Mouse (Mus musculus): ENCODE measurements around the gene Recql5.
A peak's percentile ranks its signal among the peaks of the same experiment; 100 is the strongest.

The Recql5 gene

GRCm38 (mm10) chr11:115939690-115940329, 6.5 kb upstream of the Recql5 start:
- peak; percentile 85 for DNase-seq (ENCODE audit: low read depth)

GRCm38 (mm10) chr11:115933747-115934110, 452 bp upstream of the Recql5 start:
- DNase-seq (ENCODE audit: low read depth) = no peak

GRCm38 (mm10) chr11:115931235-115931634, 2.0 kb downstream of the Recql5 start:
- DNase-seq (ENCODE audit: low read depth) = no peak

- no peak for DNase-seq (ENCODE audit: low read depth)
Measured at GRCm38 (mm10) chr11:115929818-115930217, 3.5 kb downstream of the Recql5 start.

- no peak for DNase-seq (ENCODE audit: low read depth)
Measured at GRCm38 (mm10) chr11:115929031-115929430, 4.2 kb downstream of the Recql5 start.

GRCm38 (mm10) chr11:115921986-115922385, 11.3 kb downstream of the Recql5 start:
- DNase-seq (ENCODE audit: low read depth) = no peak

GRCm38 (mm10) chr11:115920110-115920818, 13.0 kb downstream of the Recql5 start:
- peak; percentile 69 for DNase-seq (ENCODE audit: low read depth)

- no peak for DNase-seq (ENCODE audit: low read depth)
Measured at GRCm38 (mm10) chr11:115919073-115919472, 14.2 kb downstream of the Recql5 start.

- no peak for DNase-seq (ENCODE audit: low read depth)
Measured at GRCm38 (mm10) chr11:115918637-115919036, 14.6 kb downstream of the Recql5 start.

GRCm38 (mm10) chr11:115916579-115916978, 16.7 kb downstream of the Recql5 start:
- DNase-seq (ENCODE audit: low read depth) = no peak

GRCm38 (mm10) chr11:115911632-115912376, 21.5 kb downstream of the Recql5 start, which contains the start of gene Smim6:
Gene Smim6, plus strand, starts transcription at chr11:115912017.
- DNase-seq (ENCODE audit: low read depth) = no peak

GRCm38 (mm10) chr11:115911134-115911561, 22.1 kb downstream of the Recql5 start:
- DNase-seq (ENCODE audit: low read depth) = no peak

- no peak for DNase-seq (ENCODE audit: low read depth)
Measured at GRCm38 (mm10) chr11:115906521-115906920, 26.8 kb downstream of the Recql5 start.

- no peak for DNase-seq (ENCODE audit: low read depth)
Measured at GRCm38 (mm10) chr11:115906116-115906515, 27.2 kb downstream of the Recql5 start.

- no peak for DNase-seq (ENCODE audit: low read depth)
Measured at GRCm38 (mm10) chr11:115904956-115905790, 28.1 kb downstream of the Recql5 start.

- DNase-seq (ENCODE audit: low read depth) = no peak
Measured at GRCm38 (mm10) chr11:115904231-115904955, 28.9 kb downstream of the Recql5 start.

GRCm38 (mm10) chr11:115903384-115904230, 29.7 kb downstream of the Recql5 start:
- DNase-seq (ENCODE audit: low read depth) = no peak

GRCm38 (mm10) chr11:115902831-115903230, 30.4 kb downstream of the Recql5 start:
- DNase-seq (ENCODE audit: low read depth) = no peak

GRCm38 (mm10) chr11:115902177-115902576, 31.1 kb downstream of the Recql5 start:
- DNase-seq (ENCODE audit: low read depth) = no peak
